Mouse (Mus musculus): ENCODE measurements around the gene Aif1.

GRCm38 (mm10) chr17:35157254-35157653 is 18.6 kb downstream of the Aif1 start:
- TF ChIP-seq CTCF (IDR thresholded peaks at IDR 0.05; ENCODE audit: low read depth): no peak
- TF ChIP-seq EP300 (IDR thresholded peaks at IDR 0.05; ENCODE audit: low read depth): no peak
